Mouse (Mus musculus) right cerebral cortex, postnatal 36 days (tissue): ENCODE data around the gene Ubqln1.

ENCODE experiments used
- DNase-seq, 2 experiments: peaks; one replicate each; pipeline ENCODE4 v3.0.0; 2022; ENCODE audit warnings: low spot score in 2 of 2, mixed read lengths in 1 of 2

The Ubqln1 gene

DNA sequence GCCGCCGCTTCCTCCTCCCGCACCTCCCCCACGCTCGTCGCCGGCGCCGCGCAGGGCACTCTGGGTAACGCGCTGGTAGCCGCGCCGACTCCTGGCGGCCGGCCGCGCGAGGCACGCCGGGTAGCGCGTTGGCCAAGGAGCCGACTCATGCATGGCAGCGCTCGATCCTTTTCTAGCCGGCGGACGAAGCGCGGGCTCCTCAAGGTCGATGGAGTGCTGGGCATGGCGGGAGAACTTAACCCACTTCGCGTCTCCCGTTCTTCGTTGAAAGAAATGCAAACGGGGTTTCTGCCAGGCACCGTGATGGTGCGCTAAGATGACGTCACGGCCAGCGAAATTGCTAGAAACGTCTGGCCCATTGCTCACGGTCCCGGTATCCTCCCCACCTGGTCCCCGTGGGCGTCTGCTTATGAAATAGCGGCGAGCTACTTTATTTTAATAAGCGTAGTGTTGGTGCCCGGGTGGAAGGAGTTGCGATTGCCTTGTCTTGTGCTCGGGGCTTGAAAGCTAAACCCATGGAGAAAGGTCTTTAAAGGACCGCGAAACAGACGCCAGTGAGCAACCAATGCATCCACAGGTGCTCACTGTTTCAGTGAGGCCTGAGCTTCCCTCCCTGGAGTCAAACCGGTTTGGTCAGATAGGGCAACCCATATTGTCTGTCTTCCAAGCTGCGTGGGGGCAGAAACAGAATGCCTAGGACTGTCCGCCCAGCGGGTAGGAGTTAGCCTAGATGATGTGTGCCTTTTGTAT lies at the start of gene Ubqln1:
Gene Ubqln1, minus strand, starts transcription at position 62 of the 750 bp plus-strand sequence.
- DNase-seq: peak; percentile 85 to 87

DNA sequence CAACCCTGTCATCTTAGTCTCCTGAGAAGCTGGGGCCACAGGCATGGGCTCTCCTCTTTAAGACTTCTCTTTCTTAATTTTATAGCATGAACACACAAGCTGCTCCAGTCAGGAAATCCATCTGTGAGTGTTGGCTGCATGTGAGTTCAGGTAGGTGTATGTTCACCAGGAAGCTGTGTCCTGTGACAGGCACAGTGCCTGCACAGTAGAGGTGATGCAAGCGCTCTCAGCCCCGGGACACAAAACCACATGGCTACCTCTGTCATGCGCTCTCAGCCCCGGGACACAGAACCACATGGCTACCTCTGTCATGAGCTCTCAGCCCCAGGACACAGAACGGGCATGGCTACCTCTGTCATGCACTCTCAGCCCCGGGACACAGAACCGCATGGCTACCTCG lies 48.1 kb upstream of the Ubqln1 start:
- DNase-seq: no peak

DNA sequence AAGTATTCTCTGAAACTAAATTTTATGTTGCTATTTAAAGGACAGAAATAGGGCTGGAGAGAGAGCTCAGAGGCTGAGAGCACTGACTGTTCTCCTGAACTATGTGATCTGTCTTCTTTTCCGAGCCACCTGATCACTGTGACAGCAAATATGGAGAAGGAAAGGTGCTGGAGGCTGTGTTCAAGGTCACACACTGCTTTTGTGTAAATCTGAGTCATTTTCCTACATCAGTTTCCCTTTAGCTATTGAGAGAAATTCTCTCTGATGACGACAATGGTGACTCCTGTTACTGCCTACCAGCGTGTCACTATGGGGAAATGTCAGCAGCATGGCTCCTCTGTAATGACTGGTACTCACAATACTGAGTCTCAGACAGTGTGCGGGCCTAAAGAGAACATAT lies 46.2 kb upstream of the Ubqln1 start:
- DNase-seq: no peak

DNA sequence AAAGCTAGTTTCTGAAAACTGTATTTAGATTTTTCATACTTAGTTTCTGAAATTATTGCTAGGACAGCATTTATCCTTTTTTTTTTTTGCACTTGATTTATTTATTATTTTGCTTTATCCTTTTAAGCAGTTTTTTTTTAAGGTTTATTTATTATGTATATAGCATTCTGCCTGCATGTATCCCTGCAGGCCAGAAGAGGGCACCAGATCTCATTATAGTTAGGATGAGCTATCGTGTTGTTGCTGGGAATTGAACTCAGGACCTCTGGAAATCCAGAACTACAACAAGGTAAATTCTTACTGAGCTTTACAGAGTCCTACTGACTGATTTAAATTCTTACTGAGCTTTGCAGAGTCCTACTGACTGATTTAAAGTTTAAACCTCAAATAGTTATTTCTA lies 37.8 kb upstream of the Ubqln1 start:
- no peak for DNase-seq

DNA sequence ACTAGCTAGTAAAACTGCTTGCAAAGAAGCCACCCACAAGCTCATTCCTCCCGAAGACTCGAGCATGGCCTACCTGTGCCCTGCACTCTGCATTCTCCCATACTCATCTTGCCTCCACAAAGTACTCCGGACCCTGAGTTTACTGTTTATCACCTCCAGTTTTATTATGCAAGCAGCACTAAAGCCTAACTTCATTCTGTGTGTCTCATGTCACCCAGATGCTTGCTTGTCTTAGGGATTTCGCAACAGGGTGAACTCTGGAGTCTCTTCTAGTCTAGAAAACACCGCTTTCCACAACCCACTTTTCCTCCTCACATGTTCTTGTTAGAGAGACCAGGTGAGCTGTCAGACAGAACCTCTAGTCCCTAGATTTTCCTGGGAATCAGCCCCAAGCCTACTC lies 33.5 kb upstream of the Ubqln1 start:
- DNase-seq: no peak

DNA sequence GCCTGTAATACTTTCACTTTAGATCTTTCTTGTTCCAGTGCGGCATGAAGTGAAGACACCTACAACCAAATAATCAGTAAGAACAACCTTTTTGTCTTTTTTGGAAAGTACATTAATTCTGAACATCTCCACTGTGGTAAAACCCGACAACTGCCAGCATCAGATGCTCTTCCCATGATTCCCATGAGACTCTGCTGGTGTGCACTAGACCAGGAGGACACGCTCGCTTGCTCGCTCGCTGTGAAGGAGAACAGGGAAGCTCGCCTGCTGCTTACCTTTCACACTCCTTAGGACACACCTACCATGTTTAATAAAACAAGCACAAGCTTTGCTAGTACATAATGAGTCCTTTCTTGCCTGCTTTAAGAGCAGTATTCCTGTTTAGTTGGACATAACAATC lies 21.1 kb upstream of the Ubqln1 start:
- DNase-seq: no peak

DNA sequence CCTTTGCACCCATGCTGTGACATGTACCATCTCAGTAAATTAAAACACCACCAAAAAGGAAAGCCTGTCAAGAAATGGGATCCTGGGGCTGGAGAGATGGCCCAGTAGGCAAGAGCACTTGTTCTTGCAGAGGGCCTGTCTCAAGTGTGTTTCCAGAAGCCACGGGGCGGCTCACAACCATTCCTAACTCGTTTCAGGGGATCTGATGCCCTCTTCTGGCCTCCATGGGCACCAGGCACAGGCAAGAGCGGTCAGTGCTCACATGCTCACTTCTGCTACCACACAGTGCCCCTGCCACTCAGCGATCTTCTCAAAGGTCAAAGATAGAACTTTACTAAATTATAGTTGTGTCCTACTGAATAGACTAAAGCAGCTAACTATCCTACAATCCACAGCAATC lies 17.2 kb upstream of the Ubqln1 start:
- no peak for DNase-seq

DNA sequence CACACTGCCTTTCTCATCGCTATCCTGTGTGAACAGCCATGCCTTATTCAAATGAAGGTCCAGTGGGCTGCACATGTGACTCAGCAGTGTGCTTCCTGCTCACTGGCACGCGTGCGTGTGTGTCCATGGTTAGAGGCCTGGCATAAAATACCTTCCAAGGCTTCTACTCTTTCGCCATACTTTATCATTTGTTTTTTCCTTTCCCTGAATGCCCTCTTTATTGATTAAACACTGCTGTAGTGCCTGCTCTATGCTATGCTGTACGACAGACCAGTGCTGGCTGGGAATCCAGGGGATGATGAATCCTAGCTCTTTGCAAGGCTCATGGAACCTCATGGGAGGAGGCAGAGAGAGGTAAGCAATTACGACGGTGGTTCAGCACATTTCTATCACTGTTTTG lies 16.6 kb upstream of the Ubqln1 start:
- DNase-seq: no peak

DNA sequence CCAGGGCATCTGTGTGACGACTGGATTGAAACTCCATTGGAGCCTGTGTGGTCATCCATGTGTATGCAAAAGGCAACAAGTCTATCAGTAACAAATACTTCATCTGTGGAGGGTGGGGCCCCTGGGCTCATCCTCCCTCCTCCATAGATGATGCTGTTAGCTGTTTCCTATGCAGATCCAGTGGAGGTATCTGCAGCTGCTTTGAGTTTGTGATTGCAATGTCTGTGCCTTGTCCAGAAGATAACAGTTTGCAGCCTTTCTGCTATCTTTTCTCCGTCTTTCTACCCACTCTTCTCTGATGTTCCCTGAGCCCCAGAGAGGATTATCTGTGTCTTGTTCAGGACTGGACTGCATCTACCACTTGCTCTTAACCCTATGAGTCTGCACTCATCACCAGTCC lies 13.2 kb upstream of the Ubqln1 start:
- DNase-seq: no peak

DNA sequence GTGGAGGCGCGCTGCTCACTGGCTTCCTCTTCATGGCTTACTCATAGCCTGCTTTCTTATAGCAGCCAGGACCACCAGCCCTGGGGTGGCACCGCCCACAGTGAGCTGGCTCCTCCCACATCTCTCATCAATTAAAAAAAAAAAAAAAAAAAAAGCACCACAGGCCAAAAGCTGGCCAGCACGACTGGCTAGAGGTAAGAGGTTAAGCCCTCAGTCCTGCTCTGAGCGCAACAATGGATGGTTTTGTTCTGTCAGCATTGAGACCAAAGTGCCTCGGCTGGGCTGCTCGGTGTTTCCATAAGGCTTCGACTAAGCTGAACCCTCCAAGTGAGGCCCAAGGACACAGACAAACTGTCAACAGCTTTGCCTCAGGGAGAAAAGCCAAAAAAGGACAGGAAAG lies 10.2 kb upstream of the Ubqln1 start:
- DNase-seq: no peak

DNA sequence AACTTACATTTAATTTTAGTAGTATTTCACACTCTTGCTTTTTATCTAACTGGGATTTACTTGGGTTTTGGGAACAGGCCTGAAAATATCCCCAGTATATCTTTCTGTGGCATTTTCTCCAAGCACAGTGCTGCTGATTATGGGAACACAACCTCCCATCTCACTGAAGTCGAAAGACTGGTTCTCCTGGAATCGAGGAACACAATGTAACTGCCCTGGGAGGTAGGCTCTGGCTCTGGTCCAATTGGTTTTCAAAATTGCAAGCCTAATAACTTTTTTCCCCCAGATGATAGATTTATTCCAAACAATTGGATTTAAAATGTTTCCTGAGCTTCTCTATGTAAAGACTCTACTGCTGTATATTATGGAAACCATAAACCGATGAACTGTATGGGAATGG lies 4.8 kb upstream of the Ubqln1 start:
- no peak for DNase-seq

DNA sequence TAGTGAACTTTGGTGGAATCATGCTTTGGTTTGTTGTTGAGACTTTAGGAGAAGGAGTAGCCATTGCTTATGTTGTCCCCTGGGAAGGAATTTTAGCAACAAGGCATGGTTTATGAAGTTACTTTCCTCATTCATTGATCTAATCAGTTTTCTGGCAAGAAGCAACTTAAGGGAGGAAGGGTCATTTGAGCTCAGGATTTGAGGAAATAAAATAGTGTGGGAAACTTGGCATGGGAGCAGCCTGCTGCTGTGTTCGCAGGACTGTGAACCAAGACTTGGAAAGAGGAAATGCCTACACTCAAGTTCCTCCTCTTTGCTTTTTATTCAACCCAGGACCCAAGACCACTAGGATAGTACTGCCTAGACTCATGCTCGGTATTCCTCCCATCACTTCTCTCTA lies 2.1 kb upstream of the Ubqln1 start:
- no peak for DNase-seq

DNA sequence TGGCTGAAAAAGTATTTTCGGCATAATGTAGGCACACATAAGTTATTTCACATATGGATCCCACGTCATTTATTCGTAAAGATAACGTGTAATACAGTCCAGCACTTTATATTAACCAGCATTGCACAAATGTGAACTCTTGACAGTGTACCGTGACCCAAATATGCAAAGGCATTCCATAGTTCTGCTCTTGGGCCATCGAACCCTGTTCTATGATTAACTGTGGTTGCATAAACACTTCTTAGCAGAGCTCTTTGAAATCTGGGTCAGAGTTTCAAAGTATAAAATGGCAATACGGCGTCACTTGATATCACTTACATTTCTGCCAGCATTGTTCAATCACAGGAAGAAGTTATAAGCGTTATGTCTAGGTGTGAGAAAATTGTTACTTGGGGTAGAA lies 942 bp upstream of the Ubqln1 start:
- DNase-seq: no peak

DNA sequence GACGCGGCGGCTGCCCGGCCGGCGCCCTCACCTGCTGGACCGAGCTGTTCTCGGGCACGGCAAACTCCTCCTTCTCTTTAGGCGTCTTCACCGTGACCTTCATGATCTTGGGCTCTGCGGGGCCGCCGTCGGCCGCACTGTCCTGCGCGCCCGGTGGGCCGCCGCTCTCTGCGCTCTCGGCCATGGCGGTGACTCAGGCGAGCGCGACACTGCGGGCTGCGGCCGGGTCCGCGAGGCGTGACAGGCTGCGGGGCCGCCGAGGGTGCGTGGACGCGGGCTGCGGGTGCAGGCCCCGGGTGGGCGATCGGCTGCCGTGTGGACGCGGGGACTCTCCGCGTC lies 231 bp downstream of the Ubqln1 start:
- DNase-seq: no peak

DNA sequence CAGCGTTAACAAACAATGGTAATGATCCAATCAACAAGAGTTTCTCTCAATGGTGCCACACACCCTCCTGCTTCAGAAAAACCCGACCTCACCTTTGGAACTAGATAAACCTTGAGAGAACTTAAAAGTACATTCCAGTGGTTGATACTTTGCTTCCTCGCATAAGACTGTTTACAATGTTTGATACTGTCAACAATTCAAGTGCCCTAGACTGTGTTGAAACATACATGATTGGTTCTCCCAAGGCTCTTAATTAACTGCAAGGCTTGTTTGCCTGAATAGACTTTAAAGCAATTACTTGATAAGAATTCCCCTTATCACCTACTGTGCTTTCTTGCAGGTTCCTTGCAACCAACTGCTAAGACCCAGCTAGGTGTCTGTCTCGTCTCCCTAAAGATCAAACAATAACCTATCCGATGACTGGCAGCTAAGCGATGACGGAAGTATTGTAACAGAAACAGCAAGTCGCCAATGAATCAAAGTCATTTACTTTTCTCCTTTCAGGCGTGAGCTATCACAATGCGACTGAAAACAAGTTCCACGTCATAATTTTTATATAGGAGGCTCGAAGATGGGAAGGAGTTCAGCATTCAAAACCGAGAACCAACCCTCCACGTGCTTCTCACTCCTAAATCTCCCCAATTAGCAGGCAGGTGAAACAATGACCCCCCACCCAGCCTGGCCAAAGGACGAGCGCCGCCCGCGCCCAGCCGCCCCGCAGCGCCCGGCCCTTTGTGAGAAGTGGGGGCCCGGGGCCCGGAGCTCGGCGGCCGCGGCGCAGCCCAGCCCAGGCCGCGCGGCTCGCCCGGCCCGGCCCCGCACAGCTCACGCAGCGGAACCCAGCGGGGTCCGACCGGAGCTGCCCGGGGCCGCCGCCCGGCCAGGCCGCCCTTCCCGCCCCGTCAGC lies 854 bp downstream of the Ubqln1 start:
- no peak for DNase-seq

DNA sequence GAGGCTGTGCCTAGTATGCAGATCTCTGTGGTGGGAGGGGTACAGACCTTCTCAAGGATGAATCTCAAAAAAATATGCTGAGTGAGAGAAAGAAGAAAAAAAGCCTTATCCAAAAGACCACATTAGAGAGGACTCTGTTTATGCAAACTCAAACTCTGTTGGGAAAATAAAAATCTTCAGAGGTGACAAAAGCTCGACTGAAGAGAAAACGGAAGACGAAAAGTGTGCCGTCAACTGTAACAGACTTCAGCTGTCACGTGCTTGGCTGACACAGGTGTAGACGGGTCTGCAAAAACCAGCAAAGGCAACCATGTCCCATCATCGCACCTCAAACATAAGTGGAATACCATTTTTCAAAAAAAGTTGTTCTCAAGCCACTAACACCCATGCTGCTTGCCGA lies 1.7 kb downstream of the Ubqln1 start:
- no peak for DNase-seq

DNA sequence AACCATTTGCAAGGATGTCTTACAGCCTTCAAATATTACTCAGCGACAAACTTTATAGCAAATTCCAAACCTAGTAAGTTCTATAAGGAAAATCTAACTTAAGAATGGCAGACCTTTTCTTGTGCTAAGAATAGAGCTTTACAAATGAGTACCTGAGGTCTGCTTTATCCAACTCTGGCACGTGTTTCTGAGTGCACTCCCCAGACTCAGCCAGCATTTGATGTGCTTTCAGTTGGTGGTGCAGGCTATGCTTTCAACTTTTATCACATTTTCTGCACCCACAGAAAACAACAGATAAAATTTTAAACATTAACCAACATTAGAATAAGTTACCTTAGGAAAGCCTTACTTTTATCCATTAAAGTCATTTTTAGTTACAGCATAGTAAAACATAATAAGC lies 2.9 kb downstream of the Ubqln1 start:
- DNase-seq: no peak

DNA sequence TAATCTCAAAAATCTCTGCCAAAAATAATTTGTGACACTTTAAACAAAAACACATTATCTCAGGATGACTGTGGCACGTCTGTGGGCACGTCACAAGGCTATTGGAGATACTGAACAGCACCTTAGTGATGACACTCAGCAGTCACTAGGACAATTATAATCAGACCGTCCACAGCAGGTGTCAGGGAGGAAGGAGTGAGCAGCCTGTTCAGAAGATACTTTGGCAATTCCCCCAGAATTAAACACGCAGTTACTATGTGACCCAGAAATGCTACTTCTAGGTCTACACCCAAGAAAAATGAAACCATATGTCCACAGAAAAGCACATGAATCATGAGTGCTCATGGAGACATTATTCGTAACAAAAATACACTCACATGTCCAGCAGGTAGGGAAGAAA lies 5.0 kb downstream of the Ubqln1 start:
- no peak for DNase-seq

DNA sequence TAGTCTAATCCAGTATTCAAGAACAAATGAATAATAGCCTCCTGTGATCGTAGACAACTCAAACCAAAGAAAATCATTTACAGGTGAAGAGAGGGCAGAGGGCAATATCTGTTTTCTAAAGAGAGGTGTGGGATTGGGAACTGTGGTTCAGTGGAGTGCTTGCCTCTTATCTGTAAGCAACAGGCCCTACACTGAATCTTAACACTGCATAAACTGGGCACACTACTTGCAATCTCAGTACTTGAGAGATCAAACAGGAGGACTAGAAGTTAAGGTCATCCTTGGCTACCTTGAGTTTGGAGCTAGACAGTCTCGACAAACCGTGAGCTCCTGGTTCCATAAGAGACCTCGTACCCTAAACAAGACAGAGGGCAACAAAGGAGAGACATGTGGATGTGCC lies 9.4 kb downstream of the Ubqln1 start:
- DNase-seq: no peak

DNA sequence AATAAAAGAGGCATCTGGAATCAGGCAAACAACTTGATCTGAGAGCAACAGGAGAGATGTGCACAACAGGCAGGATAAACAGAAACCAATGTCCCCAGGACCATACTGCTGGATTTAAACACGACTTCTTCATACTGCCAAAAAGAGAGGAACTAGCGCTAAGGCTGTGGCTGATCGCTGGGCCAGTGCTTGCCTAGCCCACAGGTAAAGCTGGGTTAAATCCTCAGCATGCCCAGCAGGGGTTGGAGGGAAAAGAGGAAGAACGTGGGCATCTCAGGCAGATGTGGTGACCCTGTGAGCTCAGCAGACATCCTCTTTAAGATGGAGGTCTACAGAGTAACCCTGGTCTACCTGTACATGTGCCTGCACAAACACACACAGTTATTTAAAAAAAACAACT lies 10.5 kb downstream of the Ubqln1 start:
- DNase-seq: no peak

DNA sequence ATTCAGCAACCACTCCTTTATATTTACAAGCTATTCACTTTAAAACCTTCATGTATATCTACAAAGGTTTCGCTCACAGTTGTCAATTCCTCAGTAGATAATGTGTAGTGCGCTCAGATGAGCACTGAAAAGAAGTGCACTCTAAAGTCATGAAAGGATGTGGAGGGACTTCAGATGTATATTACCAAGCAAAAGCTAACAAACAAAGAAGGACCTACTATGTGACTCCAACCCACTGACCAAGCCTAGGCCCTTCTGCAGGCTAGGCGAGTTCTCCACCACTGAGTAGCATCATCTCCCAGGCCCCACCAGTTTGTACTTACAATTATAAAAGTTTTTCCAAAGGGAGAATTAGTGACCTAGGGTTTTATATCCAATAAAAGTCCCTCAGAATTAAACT lies 11.3 kb downstream of the Ubqln1 start:
- DNase-seq: no peak

DNA sequence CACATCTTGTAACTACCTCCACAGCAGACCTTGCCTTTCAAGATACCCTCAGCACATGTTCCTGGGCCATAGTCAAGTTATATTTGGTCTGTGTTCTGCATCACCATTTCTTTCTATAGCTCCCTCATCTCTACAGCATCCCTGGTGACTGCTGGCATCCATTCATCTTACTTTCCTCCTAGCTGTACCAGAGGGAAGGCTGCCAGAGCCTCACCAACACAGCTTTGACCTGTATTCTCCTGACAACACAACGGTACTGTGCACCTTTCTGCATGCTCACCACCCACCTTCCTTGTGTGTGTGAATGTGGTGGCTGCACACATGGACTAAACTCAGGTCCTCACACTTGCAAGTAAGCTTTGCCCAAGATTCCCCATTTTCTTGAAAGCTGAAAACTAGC lies 12.6 kb downstream of the Ubqln1 start:
- peak in 1 of 2 experiments; percentile 60 for DNase-seq

DNA sequence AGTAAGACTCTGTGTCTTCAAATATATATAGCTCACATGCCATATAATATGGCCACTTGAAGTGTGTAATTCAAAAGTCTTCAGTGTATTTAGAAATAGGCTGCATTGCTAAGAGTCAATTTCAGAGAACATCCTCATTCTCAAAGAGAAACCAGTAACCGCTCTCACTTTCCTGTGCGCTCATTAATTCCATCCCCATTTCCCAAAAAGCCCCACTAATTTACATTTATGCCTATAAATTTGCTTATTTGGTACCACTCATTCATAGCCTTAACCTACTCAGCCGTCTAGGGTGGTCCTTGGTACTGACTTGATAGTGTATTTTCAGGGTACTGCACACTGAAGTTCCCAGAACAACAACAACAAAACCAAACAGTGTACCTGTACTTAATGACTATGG lies 13.5 kb downstream of the Ubqln1 start:
- DNase-seq: no peak
